Mouse (Mus musculus): Measurements from ENCODE around the gene Clk1. TPM values are rescaled to one million over a fixed set of nuclear protein-coding genes. Genes with fewer than 3 reads are reported as not detected.

Gene Clk1
- polyA plus RNA-seq, 1 experiment from 2014 or later, result 188 TPM

GRCm38 (mm10) chr1:58401396-58401795, 22.5 kb downstream of the Clk1 start:
- Histone ChIP-seq H3K4me3 (replicated peaks) (no peak overlapping the region), H3K36me3 (peaks cover 61% of the 10 kb centered on the region), H3K4me1 (no peaks in the 10 kb centered on the region), H3K9ac (no peak overlapping the region), H3K27me3 (replicated peaks) (no peaks in the 10 kb centered on the region), H3K4me2 (no peak overlapping the region), H3K27ac (no peak overlapping the region), H3K9me3 (no peaks in the 10 kb centered on the region)
- WGBS, result 86% methylated on average over 6 of the region's 6 CpGs
- no peak for ATAC-seq (ENCODE audit: insufficient read depth, low FRiP score, low read depth)

GRCm38 (mm10) chr1:58397731-58398130, 26.1 kb downstream of the Clk1 start:
- 95% methylated on average over 6 of the region's 6 CpGs for WGBS
- no peak overlapping the region for H3K4me2 ChIP-seq

GRCm38 (mm10) chr1:58396179-58396578, 27.7 kb downstream of the Clk1 start:
- no peaks in the 10 kb centered on the region for H3K9me3 ChIP-seq
- 88% methylated on average over 1 of the region's 1 CpGs for WGBS
- peaks cover 50% of the 10 kb centered on the region for H3K36me3 ChIP-seq

More at GRCm38 (mm10) chr1:58397731-58398130, 26.1 kb downstream of the Clk1 start:
- Histone ChIP-seq H3K9ac (no peak overlapping the region), H3K27me3 (replicated peaks) (no peaks in the 10 kb centered on the region), H3K4me3 (replicated peaks) (no peak overlapping the region), H3K27ac (no peak overlapping the region), H3K4me1 (no peaks in the 10 kb centered on the region), H3K36me3 (peaks cover 62% of the 10 kb centered on the region), H3K9me3 (no peaks in the 10 kb centered on the region)
- ATAC-seq (ENCODE audit: insufficient read depth, low FRiP score, low read depth), result no peak

GRCm38 (mm10) chr1:58395341-58395740, 28.5 kb downstream of the Clk1 start:
- Histone ChIP-seq H3K4me2 (no peak overlapping the region), H3K27me3 (replicated peaks) (no peaks in the 10 kb centered on the region), H3K9ac (no peak overlapping the region), H3K9me3 (no peaks in the 10 kb centered on the region), H3K36me3 (peaks cover 42% of the 10 kb centered on the region), H3K27ac (no peak overlapping the region), H3K4me1 (no peaks in the 10 kb centered on the region; the same call in 1 of the 2 replicates), H3K4me3 (replicated peaks) (no peak overlapping the region)
- WGBS, result 91% methylated on average over 3 of the region's 3 CpGs
- no peak for ATAC-seq (ENCODE audit: insufficient read depth, low FRiP score, low read depth)

More at GRCm38 (mm10) chr1:58396179-58396578, 27.7 kb downstream of the Clk1 start:
- Histone ChIP-seq H3K27ac (no peak overlapping the region), H3K4me1 (no peaks in the 10 kb centered on the region; the same call in 1 of the 2 replicates), H3K4me3 (replicated peaks) (no peak overlapping the region), H3K9ac (no peak overlapping the region), H3K27me3 (replicated peaks) (no peaks in the 10 kb centered on the region), H3K4me2 (no peak overlapping the region)
- ATAC-seq (ENCODE audit: insufficient read depth, low FRiP score, low read depth), result no peak

- H3K4me3 ChIP-seq (replicated peaks), result peak overlapping the region; percentile 95
- under 1% methylated on average over 72 of the region's 90 CpGs for WGBS
- no peaks in the 10 kb centered on the region; the same call in 1 of the 2 replicates for H3K4me1 ChIP-seq
- ATAC-seq (ENCODE audit: insufficient read depth, low FRiP score, low read depth), result peak; percentile 42
- peak overlapping the region; percentile 98 for H3K27ac ChIP-seq
- peak overlapping the region; percentile 97 for H3K9ac ChIP-seq
- H3K27me3 ChIP-seq (replicated peaks), result no peaks in the 10 kb centered on the region
- H3K9me3 ChIP-seq, result no peaks in the 10 kb centered on the region
- H3K36me3 ChIP-seq, result peaks cover 34% of the 10 kb centered on the region
- peak overlapping the region; percentile 61 for H3K4me2 ChIP-seq
Observed at GRCm38 (mm10) chr1:58393284-58394195, 30.3 kb downstream of the Clk1 start.

- Histone ChIP-seq H3K36me3 (peaks cover 27% of the 10 kb centered on the region), H3K27me3 (replicated peaks) (no peaks in the 10 kb centered on the region), H3K9me3 (no peaks in the 10 kb centered on the region), H3K4me3 (replicated peaks) (peak within 1 kb of the TSS; percentile 95), H3K4me1 (no peaks in the 10 kb centered on the region; the same call in 1 of the 2 replicates), H3K27ac (peak within 1 kb of the TSS; percentile 98), H3K9ac (peak within 1 kb of the TSS; percentile 97), H3K4me2 (peak within 1 kb of the TSS; percentile 61)
- ATAC-seq (ENCODE audit: insufficient read depth, low FRiP score, low read depth), result peak; percentile 97
- WGBS, result under 1% methylated on average over 46 of the region's 61 CpGs
Observed at GRCm38 (mm10) chr1:58392652-58393283, 31.1 kb downstream of the Clk1 start, which contains the start of gene Bzw1. Gene Bzw1, plus strand, starts transcription at chr1:58392898.

- no peak for ATAC-seq (ENCODE audit: insufficient read depth, low FRiP score, low read depth)
- Histone ChIP-seq H3K9me3 (no peaks in the 10 kb centered on the region), H3K4me3 (replicated peaks) (peak overlapping the region; percentile 95), H3K9ac (peak overlapping the region; percentile 97), H3K4me2 (peak overlapping the region; percentile 61), H3K27ac (peak overlapping the region; percentile 98), H3K4me1 (no peaks in the 10 kb centered on the region; the same call in 1 of the 2 replicates), H3K36me3 (peaks cover 23% of the 10 kb centered on the region), H3K27me3 (replicated peaks) (no peaks in the 10 kb centered on the region)
- 0% methylated on average over 16 of the region's 16 CpGs for WGBS
Observed at GRCm38 (mm10) chr1:58392268-58392651, 31.6 kb downstream of the Clk1 start.

GRCm38 (mm10) chr1:58391421-58392267, 32.2 kb downstream of the Clk1 start:
- H3K4me1 ChIP-seq, result no peaks in the 10 kb centered on the region; the same call in 1 of the 2 replicates
- H3K4me3 ChIP-seq (replicated peaks), result peak overlapping the region; percentile 95
- peak overlapping the region; percentile 97; the same call in 1 of the 2 replicates for H3K9ac ChIP-seq
- H3K36me3 ChIP-seq, result peaks cover 18% of the 10 kb centered on the region
- H3K9me3 ChIP-seq, result no peaks in the 10 kb centered on the region
- ATAC-seq (ENCODE audit: insufficient read depth, low FRiP score, low read depth), result no peak
- H3K27ac ChIP-seq, result peak overlapping the region; percentile 98
- no peaks in the 10 kb centered on the region for H3K27me3 ChIP-seq (replicated peaks)
- peak overlapping the region; percentile 61 for H3K4me2 ChIP-seq
- 43% methylated on average over 19 of the region's 19 CpGs for whole genome bisulfite sequencing

GRCm38 (mm10) chr1:58382586-58383281, 41.1 kb downstream of the Clk1 start:
- Histone ChIP-seq H3K4me2 (no peak overlapping the region), H3K27me3 (replicated peaks) (no peaks in the 10 kb centered on the region), H3K4me3 (replicated peaks) (no peak overlapping the region), H3K9ac (no peak overlapping the region), H3K36me3 (no peaks in the 10 kb centered on the region), H3K4me1 (no peaks in the 10 kb centered on the region), H3K27ac (no peak overlapping the region), H3K9me3 (no peaks in the 10 kb centered on the region)
- ATAC-seq (ENCODE audit: insufficient read depth, low FRiP score, low read depth), result no peak
- 73% methylated on average over 5 of the region's 5 CpGs for WGBS

GRCm38 (mm10) chr1:58375574-58376147, 48.2 kb downstream of the Clk1 start:
- ATAC-seq (ENCODE audit: insufficient read depth, low FRiP score, low read depth), result no peak
- no peaks in the 10 kb centered on the region for H3K27me3 ChIP-seq (replicated peaks)

More at GRCm38 (mm10) chr1:58375574-58376147, 48.2 kb downstream of the Clk1 start:
- no peak overlapping the region for H3K9ac ChIP-seq
- H3K27ac ChIP-seq, result no peak overlapping the region
- no peaks in the 10 kb centered on the region for H3K4me1 ChIP-seq
- 74% methylated on average over 3 of the region's 3 CpGs for WGBS
- no peaks in the 10 kb centered on the region for H3K36me3 ChIP-seq
- no peak overlapping the region for H3K4me2 ChIP-seq
- no peak overlapping the region for H3K4me3 ChIP-seq (replicated peaks)
- no peaks in the 10 kb centered on the region for H3K9me3 ChIP-seq

All from stomach, embryonic 15.5 days (tissue).